Mouse (Mus musculus): ENCODE results near the gene Shc2. TPM values are rescaled to one million over a fixed set of nuclear protein-coding genes. Genes with fewer than 3 reads are reported as not detected.

Gene Shc2
- polyA plus RNA-seq, 1 experiment from 2014 or later, result 28.9 TPM

DNA sequence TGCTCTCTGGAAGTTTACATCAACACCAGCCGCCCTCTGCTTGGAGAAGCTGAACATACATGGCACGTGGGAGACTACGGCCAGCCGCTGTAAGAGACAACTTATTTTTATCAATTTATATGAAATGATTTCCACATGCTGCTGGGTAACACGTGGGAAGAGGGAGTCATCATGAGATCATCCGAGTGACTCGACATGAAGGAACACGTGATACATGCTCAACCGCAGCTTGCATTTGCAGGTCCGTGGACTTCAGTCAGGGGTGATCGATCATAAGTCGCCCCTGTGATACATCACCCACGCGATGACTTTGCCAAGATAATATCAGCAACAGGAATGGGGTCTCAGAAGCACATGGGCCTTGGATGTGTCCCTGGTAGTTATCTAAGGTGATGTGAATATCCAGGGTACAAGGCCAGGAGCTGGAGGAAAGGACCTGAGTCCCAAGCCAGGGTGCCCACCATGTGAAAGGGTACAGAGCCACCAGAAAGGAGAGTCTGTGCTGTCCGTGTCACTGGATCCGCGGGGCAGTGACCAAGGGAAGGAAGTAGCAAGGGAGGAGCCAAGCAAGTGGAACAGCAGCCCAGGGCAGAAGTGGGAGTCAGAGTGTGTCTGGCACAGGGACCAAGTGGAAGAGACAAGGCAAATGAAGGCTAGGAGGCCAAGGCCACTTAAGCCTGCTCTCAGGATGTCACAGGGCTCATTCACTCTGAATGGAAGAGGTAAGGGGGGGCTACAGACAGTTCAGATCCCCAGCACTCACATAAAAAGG is 4.5 kb downstream of the Shc2 start:
- Histone ChIP-seq H3K27ac (replicated peaks) (no peak overlapping the region), H3K4me2 (no peak overlapping the region), H3K4me3 (replicated peaks) (no peak overlapping the region), H3K9me3 (replicated peaks) (no peaks in the 10 kb centered on the region), H3K36me3 (no peaks in the 10 kb centered on the region), H3K4me1 (peaks cover 25% of the 10 kb centered on the region), H3K9ac (replicated peaks) (no peak overlapping the region), H3K27me3 (replicated peaks) (no peaks in the 10 kb centered on the region)
- 84% methylated on average over 17 of the region's 17 CpGs for WGBS
- no peak for ATAC-seq (ENCODE audit: low FRiP score)

DNA sequence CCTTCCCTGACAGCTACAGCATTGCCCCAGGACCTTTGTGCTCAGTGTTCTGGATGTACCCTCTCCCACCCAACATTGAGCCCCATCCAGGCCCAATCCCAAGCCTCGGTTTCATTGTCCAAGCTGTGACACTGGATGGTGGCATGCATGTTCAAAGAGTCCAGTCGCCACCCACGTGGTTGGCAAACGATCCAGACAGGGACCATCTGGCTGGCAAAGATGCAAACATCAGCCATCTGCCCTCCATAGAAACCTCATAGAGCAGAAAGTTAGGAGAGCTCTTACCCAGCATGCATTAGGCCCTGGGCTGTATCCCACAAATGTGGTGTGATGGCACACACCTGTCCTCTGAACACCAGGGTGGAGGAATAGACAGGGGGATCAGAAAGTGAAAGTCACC is 6.3 kb downstream of the Shc2 start:
- Histone ChIP-seq H3K27me3 (replicated peaks) (no peaks in the 10 kb centered on the region), H3K9ac (replicated peaks) (no peak overlapping the region), H3K27ac (replicated peaks) (no peak overlapping the region), H3K36me3 (0 out of 2 replicates have a peak, but pooled peaks cover 2% of the 10 kb centered on the region), H3K4me2 (no peak overlapping the region), H3K4me1 (peaks cover 12% of the 10 kb centered on the region), H3K4me3 (replicated peaks) (no peak overlapping the region), H3K9me3 (replicated peaks) (no peaks in the 10 kb centered on the region)
- ATAC-seq (ENCODE audit: low FRiP score), result no peak
- 69% methylated on average over 4 of the region's 4 CpGs for WGBS

- Histone ChIP-seq H3K36me3 (0 out of 2 replicates have a peak, but pooled peaks cover 10% of the 10 kb centered on the region), H3K4me2 (no peak overlapping the region), H3K4me3 (replicated peaks) (no peak overlapping the region), H3K27ac (replicated peaks) (no peak overlapping the region), H3K9me3 (replicated peaks) (no peaks in the 10 kb centered on the region), H3K4me1 (no peaks in the 10 kb centered on the region), H3K9ac (replicated peaks) (no peak overlapping the region), H3K27me3 (replicated peaks) (no peaks in the 10 kb centered on the region)
- 85% methylated on average over 5 of the region's 5 CpGs for WGBS
- ATAC-seq (ENCODE audit: low FRiP score), result no peak
Measured at GRCm38 (mm10) chr10:79628377-79628776, 9.3 kb downstream of the Shc2 start.

DNA sequence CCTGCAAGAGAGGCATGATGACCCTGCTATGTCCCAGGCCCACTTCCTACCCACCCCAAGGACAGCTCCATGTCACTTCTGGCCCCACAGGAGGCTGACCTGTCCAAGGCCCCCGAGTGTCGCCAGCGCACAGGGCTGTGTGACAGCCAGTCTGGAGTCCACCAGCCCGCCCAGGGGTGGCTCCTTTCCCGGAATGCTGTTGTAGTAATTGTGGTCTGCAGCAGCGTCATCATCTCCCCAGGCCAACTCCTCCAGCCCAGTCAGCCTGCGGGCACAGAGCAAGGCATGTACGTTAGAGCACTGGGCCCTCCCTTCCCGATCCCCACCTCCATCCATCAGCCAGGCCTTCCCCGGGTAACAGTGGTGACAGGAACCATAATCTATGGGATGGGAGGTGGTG is 11.6 kb downstream of the Shc2 start:
- no peaks in the 10 kb centered on the region for H3K27me3 ChIP-seq (replicated peaks)
- no peak overlapping the region for H3K27ac ChIP-seq (replicated peaks)
- no peak for ATAC-seq (ENCODE audit: low FRiP score)
- H3K9ac ChIP-seq (replicated peaks), result no peak overlapping the region
- no peak overlapping the region for H3K4me2 ChIP-seq
- H3K9me3 ChIP-seq (replicated peaks), result no peaks in the 10 kb centered on the region
- no peaks in the 10 kb centered on the region for H3K4me1 ChIP-seq
- 82% methylated on average over 10 of the region's 10 CpGs for WGBS
- no peak overlapping the region for H3K4me3 ChIP-seq (replicated peaks)
- 0 out of 2 replicates have a peak, but pooled peaks cover 10% of the 10 kb centered on the region for H3K36me3 ChIP-seq

DNA sequence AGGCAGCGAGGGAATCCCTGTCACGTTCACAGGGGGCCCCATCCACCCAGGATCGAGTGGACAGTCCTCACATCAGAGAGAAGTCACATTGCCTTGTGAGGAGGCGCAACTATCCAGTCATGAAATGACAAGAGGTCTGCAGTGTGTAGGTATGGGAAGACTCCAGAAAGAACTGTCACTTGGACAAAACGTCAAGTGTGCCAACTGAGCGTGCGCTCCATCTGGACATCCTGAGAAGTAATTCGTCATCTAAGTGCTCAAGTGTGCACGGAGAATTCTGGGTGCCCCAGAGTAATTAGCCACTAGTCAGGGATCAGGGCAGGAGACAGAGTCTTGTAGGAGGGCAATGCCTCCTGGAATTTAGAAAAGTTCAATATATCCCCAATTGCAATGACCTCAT is 12.3 kb downstream of the Shc2 start:
- no peak overlapping the region for H3K27ac ChIP-seq (replicated peaks)

DNA sequence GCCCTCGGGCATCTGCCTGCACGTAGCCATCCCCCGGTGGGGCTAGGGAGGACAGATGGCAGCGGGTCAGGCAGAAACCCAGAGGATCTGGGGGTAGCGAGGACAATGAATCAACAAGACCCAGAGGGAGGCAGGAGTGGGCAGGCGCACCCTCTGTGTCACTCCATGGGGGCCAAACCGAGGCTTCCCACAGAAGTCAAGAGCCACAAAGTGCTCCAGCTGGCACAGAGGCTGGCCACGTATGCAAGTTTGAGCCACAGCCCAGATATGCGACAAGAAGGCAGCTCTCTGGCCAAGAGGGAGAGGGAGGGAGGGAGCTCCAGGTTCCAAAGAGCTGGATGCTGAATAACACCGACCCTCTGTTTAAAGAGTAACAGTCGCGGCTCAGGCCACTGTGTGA is 13.8 kb downstream of the Shc2 start:
- no peaks in the 10 kb centered on the region for H3K27me3 ChIP-seq (replicated peaks)
- no peaks in the 10 kb centered on the region for H3K9me3 ChIP-seq (replicated peaks)
- no peak overlapping the region for H3K27ac ChIP-seq (replicated peaks)
- H3K36me3 ChIP-seq, result peaks cover 21% of the 10 kb centered on the region; the same call in 1 of the 2 replicates
- no peaks in the 10 kb centered on the region for H3K4me1 ChIP-seq
- H3K4me3 ChIP-seq (replicated peaks), result no peak overlapping the region
- ATAC-seq (ENCODE audit: low FRiP score), result no peak
- WGBS, result 67% methylated on average over 12 of the region's 12 CpGs
- no peak overlapping the region for H3K4me2 ChIP-seq
- H3K9ac ChIP-seq (replicated peaks), result no peak overlapping the region

More for the DNA sequence above, 12.3 kb downstream of the Shc2 start:
- Histone ChIP-seq H3K36me3 (0 out of 2 replicates have a peak, but pooled peaks cover 15% of the 10 kb centered on the region), H3K27me3 (replicated peaks) (no peaks in the 10 kb centered on the region), H3K9ac (replicated peaks) (no peak overlapping the region), H3K4me1 (no peaks in the 10 kb centered on the region), H3K4me2 (no peak overlapping the region), H3K9me3 (replicated peaks) (no peaks in the 10 kb centered on the region), H3K4me3 (replicated peaks) (no peak overlapping the region)
- ATAC-seq (ENCODE audit: low FRiP score), result no peak
- WGBS, result 78% methylated on average over 9 of the region's 9 CpGs

- Histone ChIP-seq H3K36me3 (peaks cover 13% of the 10 kb centered on the region; the same call in 1 of the 2 replicates), H3K27ac (replicated peaks) (no peak overlapping the region), H3K27me3 (replicated peaks) (peaks cover 19% of the 10 kb centered on the region), H3K9ac (replicated peaks) (no peak overlapping the region), H3K4me2 (no peak overlapping the region), H3K4me1 (peaks cover 28% of the 10 kb centered on the region), H3K4me3 (replicated peaks) (no peak overlapping the region), H3K9me3 (replicated peaks) (no peaks in the 10 kb centered on the region)
- 89% methylated on average over 5 of the region's 5 CpGs for WGBS
- no peak for ATAC-seq (ENCODE audit: low FRiP score)
Measured at GRCm38 (mm10) chr10:79616376-79616775, 21.3 kb downstream of the Shc2 start.

- Histone ChIP-seq H3K27ac (replicated peaks) (no peak overlapping the region), H3K4me1 (peaks cover 30% of the 10 kb centered on the region), H3K9me3 (replicated peaks) (no peaks in the 10 kb centered on the region), H3K4me3 (replicated peaks) (no peak overlapping the region), H3K27me3 (replicated peaks) (peaks cover 19% of the 10 kb centered on the region), H3K4me2 (no peak overlapping the region), H3K36me3 (peaks cover 11% of the 10 kb centered on the region; the same call in 1 of the 2 replicates), H3K9ac (replicated peaks) (no peak overlapping the region)
- 14% methylated on average over 8 of the region's 8 CpGs for WGBS
- no peak for ATAC-seq (ENCODE audit: low FRiP score)
Measured at GRCm38 (mm10) chr10:79615860-79616259, 21.9 kb downstream of the Shc2 start.

DNA sequence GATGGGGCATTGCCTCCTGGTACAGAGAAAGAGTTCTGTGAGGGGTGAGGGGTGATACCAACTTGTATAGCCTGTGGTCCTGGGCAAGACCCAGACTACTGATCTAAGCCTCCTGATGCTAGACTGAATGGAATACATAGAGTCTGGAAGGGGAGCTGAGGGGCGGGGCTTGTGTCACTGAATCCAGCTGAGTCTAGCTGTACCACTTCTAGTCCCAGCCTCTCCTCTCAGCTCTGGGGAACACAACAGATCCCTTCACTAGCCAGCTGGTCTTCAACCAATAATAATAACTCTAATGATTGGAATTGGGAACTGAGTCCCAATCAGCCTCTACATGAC is 23.4 kb downstream of the Shc2 start:
- peaks cover 19% of the 10 kb centered on the region for H3K27me3 ChIP-seq (replicated peaks)
- ATAC-seq (ENCODE audit: low FRiP score), result no peak
- H3K9ac ChIP-seq (replicated peaks), result peak overlapping the region; percentile 59; the same call in 1 of the 2 replicates
- H3K4me2 ChIP-seq, result peak overlapping the region; percentile 90
- H3K4me1 ChIP-seq, result peaks cover 34% of the 10 kb centered on the region
- H3K9me3 ChIP-seq (replicated peaks), result no peaks in the 10 kb centered on the region
- peaks cover 2% of the 10 kb centered on the region; the same call in 1 of the 2 replicates for H3K36me3 ChIP-seq
- H3K27ac ChIP-seq (replicated peaks), result 0 out of 2 replicates have a peak overlapping the region, but pooled peaks have one; percentile 23
- WGBS, result 77% methylated on average over 1 of the region's 1 CpGs
- peak overlapping the region; percentile 55 for H3K4me3 ChIP-seq (replicated peaks)

DNA sequence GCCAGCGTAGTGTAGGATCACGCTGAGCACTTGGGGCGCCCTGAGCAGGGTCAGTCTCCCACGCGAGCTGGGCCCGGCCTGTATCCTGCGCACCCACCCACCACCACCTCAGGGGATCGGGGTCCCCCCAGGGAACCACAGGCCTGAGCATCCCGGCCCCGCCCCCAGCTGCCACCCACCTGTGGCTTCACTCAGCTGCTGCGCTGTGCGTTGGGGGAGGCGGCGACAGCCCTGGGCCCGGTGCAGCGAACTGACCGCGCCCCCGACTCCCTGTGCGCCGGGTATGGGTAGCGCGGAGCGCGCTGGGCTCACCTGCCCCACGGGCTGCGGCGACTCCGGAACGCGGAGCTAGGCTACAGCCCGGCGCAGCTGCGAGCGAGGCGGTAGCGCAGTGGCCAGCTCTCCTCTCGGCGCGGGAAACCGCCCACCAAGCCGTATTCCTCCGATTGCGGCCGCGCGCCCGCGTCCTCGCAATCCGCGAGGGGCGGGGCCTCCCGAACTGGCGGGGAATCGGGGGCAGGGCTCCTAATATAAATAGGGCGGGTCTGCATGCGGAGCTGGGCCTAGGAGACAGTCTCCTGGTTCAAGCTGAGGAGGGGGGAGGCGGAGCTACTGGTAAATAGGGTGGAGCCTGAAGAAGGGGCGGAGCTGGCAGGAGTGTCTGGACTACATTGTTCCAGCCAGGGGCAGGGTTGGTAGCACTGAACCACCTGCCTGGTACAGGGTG is 24.0 kb downstream of the Shc2 start, which contains the start of gene C2cd4c:
Gene C2cd4c (minus strand): TSS at position 448 of the 727 bp plus-strand sequence.
- Histone ChIP-seq H3K9ac (replicated peaks) (peak within 1 kb of the TSS; percentile 59), H3K9me3 (replicated peaks) (no peaks in the 10 kb centered on the region), H3K27me3 (replicated peaks) (peaks cover 19% of the 10 kb centered on the region), H3K27ac (replicated peaks) (0 out of 2 replicates have a peak within 1 kb of the TSS, but pooled peaks have one; percentile 23), H3K4me2 (peak within 1 kb of the TSS; percentile 90), H3K4me3 (replicated peaks) (peak within 1 kb of the TSS; percentile 55), H3K4me1 (peaks cover 35% of the 10 kb centered on the region), H3K36me3 (no peaks in the 10 kb centered on the region; the same call in 1 of the 2 replicates)
- WGBS, result 1% methylated on average over 58 of the region's 60 CpGs
- peak; percentile 92 for ATAC-seq (ENCODE audit: low FRiP score)

GRCm38 (mm10) chr10:79612192-79613135 is 25.3 kb downstream of the Shc2 start:
- Histone ChIP-seq H3K4me2 (peak overlapping the region; percentile 90), H3K4me3 (replicated peaks) (peak overlapping the region; percentile 55), H3K27me3 (replicated peaks) (peaks cover 19% of the 10 kb centered on the region), H3K27ac (replicated peaks) (no peak overlapping the region), H3K36me3 (no peaks in the 10 kb centered on the region), H3K9me3 (replicated peaks) (no peaks in the 10 kb centered on the region), H3K9ac (replicated peaks) (peak overlapping the region; percentile 23; the same call in 1 of the 2 replicates), H3K4me1 (peaks cover 35% of the 10 kb centered on the region)
- 9% methylated on average over 51 of the region's 51 CpGs for WGBS
- ATAC-seq (ENCODE audit: low FRiP score), result no peak
